Mouse (Mus musculus): Measurements from ENCODE around the gene Ddx4. TPM values are rescaled to one million over a fixed set of nuclear protein-coding genes. Genes with fewer than 3 reads are reported as not detected.
A peak's percentile ranks its signal among the peaks of the same experiment; 100 is the strongest.
"Not testable (repeated sequence)": the region's sequence is repeated elsewhere in the genome, so short reads cannot be mapped to it uniquely, and the experiment has no call there.

Ddx4 gene
- total RNA-seq, 2 experiments from 2014 or later, result 2.1 to 3.1 TPM

GRCm38 (mm10) chr13:112636498-112636897 is 15.8 kb downstream of the Ddx4 start:
- no peak for DNase-seq

GRCm38 (mm10) chr13:112635174-112635837 is 17.0 kb downstream of the Ddx4 start:
- DNase-seq, result no peak

GRCm38 (mm10) chr13:112625566-112625965 is 26.7 kb downstream of the Ddx4 start:
- DNase-seq, result no peak

- no peak for DNase-seq
Observed at GRCm38 (mm10) chr13:112624622-112625021, 27.7 kb downstream of the Ddx4 start.

GRCm38 (mm10) chr13:112623656-112624055 is 28.6 kb downstream of the Ddx4 start:
- DNase-seq, result no peak

- DNase-seq, result no peak
Observed at GRCm38 (mm10) chr13:112621592-112621991, 30.7 kb downstream of the Ddx4 start.

- DNase-seq, result no peak
Observed at GRCm38 (mm10) chr13:112608606-112609005, 43.7 kb downstream of the Ddx4 start.

- DNase-seq, result no peak
Observed at GRCm38 (mm10) chr13:112604411-112604810, 47.9 kb downstream of the Ddx4 start.

GRCm38 (mm10) chr13:112603839-112604238 is 48.4 kb downstream of the Ddx4 start:
- DNase-seq, result no peak

GRCm38 (mm10) chr13:112602607-112603006 is 49.7 kb downstream of the Ddx4 start:
- DNase-seq, result no peak

GRCm38 (mm10) chr13:112594260-112594659 is 58.0 kb downstream of the Ddx4 start, which contains the start of gene Il31ra:
TSS of gene Il31ra (minus strand) at chr13:112594360.
- not testable (repeated sequence) for DNase-seq

- DNase-seq, result no peak
Observed at GRCm38 (mm10) chr13:112590254-112590653, 62.0 kb downstream of the Ddx4 start.

- DNase-seq, result no peak
Observed at GRCm38 (mm10) chr13:112589625-112590024, 62.6 kb downstream of the Ddx4 start.

GRCm38 (mm10) chr13:112584556-112585237 is 67.6 kb downstream of the Ddx4 start:
- DNase-seq, result no peak

GRCm38 (mm10) chr13:112582291-112582690 is 70.0 kb downstream of the Ddx4 start:
- no peak for DNase-seq

- DNase-seq, result no peak
Observed at GRCm38 (mm10) chr13:112581796-112582195, 70.5 kb downstream of the Ddx4 start.

- DNase-seq, result no peak
Observed at GRCm38 (mm10) chr13:112580590-112581320, 71.5 kb downstream of the Ddx4 start.

- DNase-seq, result peak; percentile 100
Observed at GRCm38 (mm10) chr13:112578041-112578440, 74.2 kb downstream of the Ddx4 start.

GRCm38 (mm10) chr13:112573800-112574199 is 78.5 kb downstream of the Ddx4 start:
- no peak for DNase-seq

GRCm38 (mm10) chr13:112570768-112571167 is 81.5 kb downstream of the Ddx4 start:
- no peak for DNase-seq

- no peak for DNase-seq
Observed at GRCm38 (mm10) chr13:112569606-112570005, 82.7 kb downstream of the Ddx4 start.

- no peak for DNase-seq
Observed at GRCm38 (mm10) chr13:112560554-112561138, 91.6 kb downstream of the Ddx4 start.

GRCm38 (mm10) chr13:112556501-112556900 is 95.8 kb downstream of the Ddx4 start:
- no peak for DNase-seq

All from layer of hippocampus, postnatal 36 days (tissue).